Mouse (Mus musculus) monocyte, adult 2 months (primary cell): ENCODE data around the gene Cdc42bpa.

Experiments used
- DNase-seq, 2 experiments: peaks; one replicate each; pipeline ENCODE4 v3.0.0; 2022; ENCODE audit warnings: low spot score in 2 of 2, low read depth in 1 of 2

Gene Cdc42bpa

GRCm38 (mm10) chr1:180031705-180032548 is 71.7 kb downstream of the Cdc42bpa start:
- no peak for DNase-seq

GRCm38 (mm10) chr1:180037461-180037860 is 77.2 kb downstream of the Cdc42bpa start:
- no peak for DNase-seq

GRCm38 (mm10) chr1:180044160-180044559 is 83.9 kb downstream of the Cdc42bpa start:
- DNase-seq = no peak

GRCm38 (mm10) chr1:180045172-180045571 is 84.9 kb downstream of the Cdc42bpa start:
- DNase-seq = no peak

GRCm38 (mm10) chr1:180089176-180089575 is 128.9 kb downstream of the Cdc42bpa start:
- DNase-seq = no peak

GRCm38 (mm10) chr1:180098426-180098825 is 138.2 kb downstream of the Cdc42bpa start:
- no peak for DNase-seq

- no peak for DNase-seq
These were observed 144.3 kb downstream of the Cdc42bpa start for GRCm38 (mm10) chr1:180104567-180104966.

GRCm38 (mm10) chr1:180109050-180109449 is 148.8 kb downstream of the Cdc42bpa start:
- DNase-seq = no peak

- DNase-seq = no peak
These were observed 156.3 kb downstream of the Cdc42bpa start for GRCm38 (mm10) chr1:180116525-180116924.

- no peak for DNase-seq
These were observed 158.0 kb downstream of the Cdc42bpa start for GRCm38 (mm10) chr1:180118233-180118632.

GRCm38 (mm10) chr1:180128077-180128792 is 168.0 kb downstream of the Cdc42bpa start:
- DNase-seq = no peak

GRCm38 (mm10) chr1:180131402-180131801 is 171.1 kb downstream of the Cdc42bpa start:
- DNase-seq = no peak

- no peak for DNase-seq
These were observed 171.9 kb downstream of the Cdc42bpa start for GRCm38 (mm10) chr1:180132187-180132586.

- DNase-seq = no peak
These were observed 178.9 kb downstream of the Cdc42bpa start for GRCm38 (mm10) chr1:180139158-180139557.

- no peak for DNase-seq
These were observed 180.7 kb downstream of the Cdc42bpa start for GRCm38 (mm10) chr1:180140970-180141369.

GRCm38 (mm10) chr1:180148036-180148435 is 187.8 kb downstream of the Cdc42bpa start:
- DNase-seq = no peak

GRCm38 (mm10) chr1:180148563-180148962 is 188.3 kb downstream of the Cdc42bpa start:
- DNase-seq = no peak

- DNase-seq = no peak
These were observed 190.9 kb downstream of the Cdc42bpa start for GRCm38 (mm10) chr1:180151191-180151590.

GRCm38 (mm10) chr1:180158648-180159047 is 198.4 kb downstream of the Cdc42bpa start:
- DNase-seq = no peak

GRCm38 (mm10) chr1:180160545-180160944 is 200.3 kb downstream of the Cdc42bpa start:
- no peak for DNase-seq

GRCm38 (mm10) chr1:180161160-180161559 is 200.9 kb downstream of the Cdc42bpa start:
- no peak for DNase-seq
